Mouse (Mus musculus) midbrain, embryonic 15.5 days (tissue): ENCODE data around the gene N4bp1. TPM values are rescaled to one million over a fixed set of nuclear protein-coding genes. Genes with fewer than 3 reads are reported as not detected.

Source experiments
- ATAC-seq: fragments of 200-750 bp; cut with Nextera tagmentation; replicated peaks from 2 replicates; pipeline ENCODE4 v1.8.0; 2017; ENCODE audit warnings: moderate TSS enrichment
- H3K27ac ChIP-seq: fragments of 300-500 bp; sonication (generic); 2 replicates; pipeline ENCODE4 v1.5.1; 2015; ENCODE audit warnings: mild to moderate bottlenecking, inconsistent platforms
- H3K27me3 ChIP-seq: fragments of 300-500 bp; sonication (generic); replicated peaks from 2 replicates; pipeline ENCODE4 v1.6.1; 2015; ENCODE audit warnings: inconsistent platforms
- H3K36me3 ChIP-seq: fragments of 300-500 bp; sonication (generic); replicated peaks from 2 replicates; pipeline ENCODE4 v1.6.1; 2015; ENCODE audit warnings: inconsistent platforms
- H3K4me1 ChIP-seq: fragments of 300-500 bp; sonication (generic); 2 replicates; pipeline ENCODE4 v1.6.1; 2015; ENCODE audit warnings: inconsistent platforms
- H3K4me2 ChIP-seq: fragments of 300-500 bp; sonication (generic); 2 replicates; pipeline ENCODE4 v1.6.1; 2015; ENCODE audit warnings: inconsistent platforms, mild to moderate bottlenecking, moderate library complexity
- H3K4me3 ChIP-seq: fragments of 300-500 bp; sonication (generic); 2 replicates; pipeline ENCODE4 v1.5.1; 2015; ENCODE audit warnings: mild to moderate bottlenecking, inconsistent platforms
- H3K9ac ChIP-seq: fragments of 300-500 bp; sonication (generic); 2 replicates; pipeline ENCODE4 v1.6.1; 2015; ENCODE audit warnings: mild to moderate bottlenecking, inconsistent platforms
- H3K9me3 ChIP-seq: fragments of 300-500 bp; sonication (generic); 2 replicates; pipeline ENCODE4 v1.6.1; 2016; ENCODE audit warnings: inconsistent platforms
- WGBS: fragments of 180-500 bp; shearing (Covaris S2); methylation state at CpG from one replicate; pipeline ENCODE4 v1.1.7; 2015; ENCODE audit warnings: mixed read lengths; 5-methylcytosine and 5-hydroxymethylcytosine counted together
- polyA plus RNA-seq: library from polyadenylated mRNA; unstranded; fragments of >200 nt; fragmentation: Nextera tagmentation; extraction: Ambion mirVana; gene quantifications from 2 replicates; pipeline ENCODE4 v1.2.1, GENCODE M21; 2015

N4bp1 gene
- polyA plus RNA-seq, 1 experiment from 2014 or later: 11.8 TPM

- no peak overlapping the region for H3K9ac ChIP-seq
- H3K4me3 ChIP-seq: no peak overlapping the region
- no peaks in the 10 kb centered on the region for H3K4me1 ChIP-seq
- H3K27ac ChIP-seq: no peak overlapping the region
- 87% methylated on average over 4 of the region's 4 CpGs for WGBS
- no peaks in the 10 kb centered on the region for H3K27me3 ChIP-seq
- H3K9me3 ChIP-seq: no peaks in the 10 kb centered on the region
- no peaks in the 10 kb centered on the region for H3K36me3 ChIP-seq
- no peak for ATAC-seq
- no peak overlapping the region for H3K4me2 ChIP-seq
These were observed 8.5 kb upstream of the N4bp1 start for GRCm38 (mm10) chr8:86893554-86893953.

- no peak for ATAC-seq
- Histone ChIP-seq H3K4me3 (no peak overlapping the region), H3K27ac (no peak overlapping the region), H3K36me3 (no peaks in the 10 kb centered on the region), H3K4me1 (no peaks in the 10 kb centered on the region), H3K9ac (no peak overlapping the region), H3K9me3 (no peaks in the 10 kb centered on the region), H3K4me2 (no peak overlapping the region), H3K27me3 (no peaks in the 10 kb centered on the region)
- 80% methylated on average over 1 of the region's 1 CpGs for WGBS
These were observed 6.5 kb upstream of the N4bp1 start for GRCm38 (mm10) chr8:86891533-86891932.

DNA sequence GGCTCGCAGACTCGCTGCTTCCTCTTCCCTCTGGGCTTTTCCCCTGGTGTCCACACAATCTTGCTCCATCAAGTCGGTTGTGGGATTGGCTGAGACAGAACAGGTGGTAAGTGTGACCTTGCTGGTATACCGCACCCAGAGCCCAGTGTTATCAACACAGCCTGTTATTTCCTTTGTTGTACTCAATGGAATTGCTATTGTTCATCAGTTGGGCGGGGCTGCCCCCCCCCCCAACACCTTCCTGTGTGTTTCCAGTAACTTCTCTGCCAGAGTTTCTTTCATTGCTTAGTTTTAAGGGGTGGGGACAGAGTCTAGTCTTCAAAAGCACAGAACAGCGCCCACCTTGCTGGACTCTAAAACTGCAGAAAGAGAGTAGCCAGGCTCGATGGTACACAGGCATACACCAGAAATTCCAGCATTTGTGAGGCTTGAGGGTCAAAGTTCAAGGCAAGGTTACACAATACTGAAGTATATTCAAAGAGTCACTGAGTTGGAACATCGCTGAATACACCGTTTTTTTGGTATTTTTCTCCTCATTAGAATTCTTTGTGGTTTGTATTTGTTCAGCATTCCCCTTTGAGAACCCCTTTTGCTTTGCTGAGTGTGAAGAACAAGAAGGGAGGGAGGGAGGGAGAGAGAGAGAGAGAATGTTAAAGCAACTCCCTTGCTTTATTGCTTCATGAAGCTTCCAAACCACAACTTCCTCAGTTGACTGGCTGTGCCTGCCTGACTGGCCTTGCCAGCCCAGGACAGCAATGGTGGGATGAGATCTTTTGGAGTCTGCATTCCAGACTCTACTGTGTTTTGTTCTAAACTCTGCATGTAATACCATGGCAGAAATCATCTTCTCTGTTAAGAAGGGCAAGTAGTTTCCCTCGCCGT, 3.2 kb upstream of the N4bp1 start:
- no peaks in the 10 kb centered on the region for H3K27me3 ChIP-seq
- H3K36me3 ChIP-seq: no peaks in the 10 kb centered on the region
- ATAC-seq: no peak
- H3K4me3 ChIP-seq: no peak overlapping the region
- H3K9me3 ChIP-seq: no peaks in the 10 kb centered on the region
- no peak overlapping the region for H3K27ac ChIP-seq
- WGBS: 70% methylated on average over 11 of the region's 11 CpGs
- peaks cover 7% of the 10 kb centered on the region for H3K4me1 ChIP-seq
- no peak overlapping the region for H3K4me2 ChIP-seq
- H3K9ac ChIP-seq: no peak overlapping the region

GRCm38 (mm10) chr8:86884067-86884466, 991 bp downstream of the N4bp1 start:
- H3K27ac ChIP-seq: peak overlapping the region; percentile 93
- WGBS: 1% methylated on average over 16 of the region's 16 CpGs

DNA sequence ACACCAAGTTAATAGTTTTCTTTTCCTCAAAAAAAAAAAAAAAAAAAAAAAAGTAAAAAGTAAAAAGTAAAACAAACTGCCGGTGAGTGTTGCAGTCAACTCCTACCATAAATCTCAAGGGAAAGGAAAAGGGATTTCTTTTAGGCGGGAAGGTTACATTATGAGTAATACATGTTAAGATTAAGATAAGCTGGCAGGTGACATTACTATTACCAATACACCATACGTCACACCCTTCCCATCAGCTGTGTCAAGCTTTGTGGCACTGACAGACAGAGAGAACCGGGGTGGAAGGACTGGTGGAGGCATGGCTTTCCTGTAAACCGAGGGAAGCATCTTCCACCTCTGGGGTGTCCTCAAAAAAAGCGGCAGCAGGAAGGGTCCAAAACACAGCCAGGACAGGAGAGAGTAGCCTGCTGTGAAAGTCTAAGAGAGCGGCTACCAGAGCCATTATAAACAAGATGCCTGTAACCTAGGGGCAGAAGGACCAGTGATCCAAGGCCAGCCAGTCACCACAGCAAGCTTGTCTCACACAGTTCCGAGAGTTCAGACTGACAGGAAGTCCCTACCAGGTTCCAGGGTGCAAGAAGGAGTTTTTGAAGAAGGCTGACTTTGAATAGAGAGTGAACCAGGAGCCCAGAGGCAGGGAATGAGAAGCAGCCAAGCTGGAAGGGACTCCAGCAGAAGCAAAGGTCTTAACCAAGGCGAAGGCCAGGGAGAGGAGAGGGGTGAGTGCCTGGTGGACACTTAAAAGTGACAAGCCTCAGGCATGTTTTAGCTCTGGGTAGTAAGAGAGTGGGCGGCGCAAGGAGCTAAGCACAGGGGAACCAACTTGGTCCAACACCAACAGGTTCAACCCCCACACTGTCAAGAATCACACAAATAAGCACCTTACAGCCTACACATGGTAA, 2.2 kb downstream of the N4bp1 start:
- Histone ChIP-seq H3K4me3 (peak overlapping the region; percentile 93; the same call in 1 of the 2 replicates), H3K27ac (no peak overlapping the region), H3K9ac (no peak overlapping the region), H3K36me3 (no peaks in the 10 kb centered on the region), H3K27me3 (no peaks in the 10 kb centered on the region), H3K9me3 (no peaks in the 10 kb centered on the region), H3K4me1 (peaks cover 26% of the 10 kb centered on the region), H3K4me2 (peak overlapping the region; percentile 76)
- ATAC-seq: no peak
- 71% methylated on average over 11 of the region's 11 CpGs for WGBS

More at GRCm38 (mm10) chr8:86884067-86884466, 991 bp downstream of the N4bp1 start:
- H3K27me3 ChIP-seq: no peaks in the 10 kb centered on the region
- no peak for ATAC-seq
- H3K4me2 ChIP-seq: peak overlapping the region; percentile 76
- H3K9ac ChIP-seq: peak overlapping the region; percentile 88
- peaks cover 26% of the 10 kb centered on the region for H3K4me1 ChIP-seq
- no peaks in the 10 kb centered on the region for H3K9me3 ChIP-seq
- no peaks in the 10 kb centered on the region for H3K36me3 ChIP-seq
- peak overlapping the region; percentile 93 for H3K4me3 ChIP-seq

- H3K36me3 ChIP-seq: no peaks in the 10 kb centered on the region
- H3K27ac ChIP-seq: no peak overlapping the region
- no peak for ATAC-seq
- WGBS: 87% methylated on average over 9 of the region's 9 CpGs
- H3K9me3 ChIP-seq: no peaks in the 10 kb centered on the region
- no peaks in the 10 kb centered on the region for H3K27me3 ChIP-seq
- H3K4me1 ChIP-seq: peaks cover 26% of the 10 kb centered on the region
- no peak overlapping the region for H3K9ac ChIP-seq
- H3K4me2 ChIP-seq: no peak overlapping the region
- no peak overlapping the region for H3K4me3 ChIP-seq
These were observed 3.1 kb downstream of the N4bp1 start for GRCm38 (mm10) chr8:86881951-86882350.

DNA sequence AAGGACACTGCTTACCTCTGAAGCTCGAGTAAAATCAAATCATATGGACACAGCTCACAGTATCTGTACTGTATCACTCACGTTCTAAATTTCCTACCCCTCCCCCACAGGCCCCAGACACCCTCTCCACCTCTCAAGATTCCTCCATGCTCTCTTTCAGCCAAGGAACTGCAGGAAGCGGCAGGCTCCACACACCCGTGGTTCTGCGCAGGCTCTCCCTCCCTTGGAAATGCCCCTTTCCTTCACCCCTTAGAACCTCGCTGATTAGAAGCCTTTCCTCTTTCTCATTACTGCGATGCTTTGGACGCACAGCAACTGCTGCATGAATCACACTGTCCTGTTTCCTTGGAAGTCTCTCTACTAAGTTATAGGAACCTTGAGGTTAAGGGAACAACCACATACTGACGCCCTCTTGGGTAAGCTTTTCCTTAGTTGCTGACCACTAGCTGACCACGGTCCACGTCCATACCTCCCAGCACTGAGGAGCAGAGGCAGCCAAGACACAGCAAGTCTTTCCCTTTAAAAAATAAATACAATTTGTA, 3.9 kb downstream of the N4bp1 start:
- Histone ChIP-seq H3K27ac (no peak overlapping the region), H3K9ac (no peak overlapping the region), H3K4me2 (no peak overlapping the region), H3K27me3 (no peaks in the 10 kb centered on the region), H3K36me3 (no peaks in the 10 kb centered on the region), H3K9me3 (no peaks in the 10 kb centered on the region), H3K4me3 (no peak overlapping the region), H3K4me1 (peaks cover 26% of the 10 kb centered on the region)
- ATAC-seq: no peak
- WGBS: 86% methylated on average over 11 of the region's 11 CpGs

DNA sequence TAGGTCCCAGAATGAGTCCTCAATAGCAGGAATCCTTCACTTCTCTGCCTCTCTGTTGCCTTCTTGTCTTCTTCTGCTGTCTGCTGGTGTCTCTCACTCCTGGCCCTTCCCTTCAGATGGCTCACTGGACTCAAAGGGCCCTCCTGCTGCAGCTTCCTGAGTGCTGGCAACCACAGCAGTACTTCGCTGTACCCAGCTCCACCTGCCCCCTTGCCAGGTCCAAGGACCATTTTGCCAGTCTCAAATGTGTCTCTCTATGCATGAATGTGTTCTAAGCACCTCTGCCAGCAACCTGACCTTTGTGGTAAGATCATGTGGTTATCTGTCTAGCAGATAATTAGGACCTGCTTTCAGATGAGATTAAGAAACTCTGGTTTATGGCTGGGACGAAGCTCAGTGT, 8.2 kb downstream of the N4bp1 start:
- WGBS: 93% methylated on average over 2 of the region's 2 CpGs
- no peak overlapping the region for H3K9ac ChIP-seq
- H3K4me1 ChIP-seq: peaks cover 26% of the 10 kb centered on the region
- no peak overlapping the region for H3K27ac ChIP-seq
- H3K36me3 ChIP-seq: no peaks in the 10 kb centered on the region
- no peak for ATAC-seq
- no peak overlapping the region for H3K4me3 ChIP-seq
- H3K9me3 ChIP-seq: no peaks in the 10 kb centered on the region
- no peaks in the 10 kb centered on the region for H3K27me3 ChIP-seq
- H3K4me2 ChIP-seq: no peak overlapping the region

GRCm38 (mm10) chr8:86874055-86874454, 11.0 kb downstream of the N4bp1 start:
- Histone ChIP-seq H3K36me3 (no peaks in the 10 kb centered on the region), H3K4me2 (no peak overlapping the region), H3K9me3 (no peaks in the 10 kb centered on the region), H3K27ac (no peak overlapping the region), H3K27me3 (no peaks in the 10 kb centered on the region), H3K4me3 (no peak overlapping the region), H3K9ac (no peak overlapping the region), H3K4me1 (peaks cover 25% of the 10 kb centered on the region)
- ATAC-seq: no peak
- 89% methylated on average over 2 of the region's 2 CpGs for WGBS

DNA sequence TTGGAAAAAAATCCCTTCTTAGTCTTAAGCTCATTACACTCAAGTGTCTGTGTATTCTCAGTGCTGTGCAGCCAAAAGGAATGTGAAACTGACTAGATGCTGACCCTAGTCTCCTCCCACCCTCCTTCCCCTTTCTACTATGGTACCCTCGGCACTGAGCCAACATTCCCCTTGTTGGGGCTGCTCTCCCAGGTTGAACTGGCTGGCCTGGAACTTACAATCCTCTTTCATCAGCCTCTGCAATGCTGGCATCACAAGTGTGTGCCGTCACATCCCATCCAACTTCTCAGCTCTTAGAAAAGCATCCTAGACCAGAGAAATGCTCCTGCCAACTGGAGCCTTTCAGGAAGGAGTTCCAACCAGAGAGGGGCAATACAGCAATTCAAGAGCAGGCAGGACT, 11.9 kb downstream of the N4bp1 start:
- H3K4me1 ChIP-seq: peaks cover 25% of the 10 kb centered on the region
- no peak overlapping the region for H3K4me2 ChIP-seq
- 58% methylated on average over 2 of the region's 2 CpGs for WGBS
- H3K9ac ChIP-seq: no peak overlapping the region
- H3K27me3 ChIP-seq: no peaks in the 10 kb centered on the region
- no peak for ATAC-seq
- H3K9me3 ChIP-seq: no peaks in the 10 kb centered on the region
- no peak overlapping the region for H3K4me3 ChIP-seq
- peak overlapping the region; percentile 40; the same call in 1 of the 2 replicates for H3K27ac ChIP-seq
- no peaks in the 10 kb centered on the region for H3K36me3 ChIP-seq

GRCm38 (mm10) chr8:86872097-86872815, 12.8 kb downstream of the N4bp1 start:
- Histone ChIP-seq H3K4me2 (no peak overlapping the region), H3K27ac (no peak overlapping the region), H3K9ac (no peak overlapping the region), H3K36me3 (no peaks in the 10 kb centered on the region), H3K9me3 (no peaks in the 10 kb centered on the region), H3K4me3 (no peak overlapping the region), H3K27me3 (no peaks in the 10 kb centered on the region), H3K4me1 (peaks cover 25% of the 10 kb centered on the region)
- 92% methylated on average over 11 of the region's 11 CpGs for WGBS
- ATAC-seq: no peak

GRCm38 (mm10) chr8:86871421-86871820, 13.6 kb downstream of the N4bp1 start:
- Histone ChIP-seq H3K27ac (no peak overlapping the region), H3K36me3 (no peaks in the 10 kb centered on the region), H3K9me3 (no peaks in the 10 kb centered on the region), H3K9ac (no peak overlapping the region), H3K4me2 (no peak overlapping the region), H3K27me3 (no peaks in the 10 kb centered on the region), H3K4me1 (peaks cover 25% of the 10 kb centered on the region), H3K4me3 (no peak overlapping the region)
- 93% methylated on average over 2 of the region's 2 CpGs for WGBS
- no peak for ATAC-seq
